Mouse (Mus musculus) heart, postnatal 14 days (tissue): ENCODE measurements at regions not wholly inside any gene's neighbourhood (a gene's known extent, or its start where the extent isn't known, plus 50 kb on each side); places are given as distances from the start of the nearest gene placed in this dataset.

Experiments
- DNase-seq, 2 experiments: peaks; one replicate each; pipeline ENCODE4 v3.0.0; 2021 to 2022
- intact Hi-C: fragments of 180-260 bp; cut with DNase I; formaldehyde crosslinking; loops from one replicate; pipeline ENCODE4 v1.15.1; 2025
- microRNA-seq, 2 experiments: library from miRNA; unstranded; fragments of <30 nt; microRNA quantifications; one replicate each; pipeline ENCODE4 v1.2.0; 2021 to 2022

DNA sequence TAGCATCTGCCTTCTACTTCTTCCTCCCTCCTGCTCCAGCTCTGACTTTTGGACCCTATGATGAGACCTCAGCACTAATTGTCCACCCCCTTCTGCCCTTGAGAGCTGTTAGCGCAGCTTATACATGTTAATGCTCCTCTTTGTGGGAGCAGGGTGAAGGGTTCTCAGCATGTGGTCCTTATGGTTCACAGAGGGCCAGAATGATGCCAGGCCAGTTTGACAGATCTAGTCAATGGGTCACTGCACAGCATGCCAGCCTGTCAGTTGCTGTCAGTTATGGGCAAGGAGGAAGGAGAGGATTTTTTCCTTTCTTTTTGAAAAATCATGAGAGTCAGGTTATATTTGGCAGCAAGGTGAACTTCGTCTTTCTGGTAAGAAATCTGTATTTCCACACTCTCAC is 68.4 kb downstream of the 4931417E11Rik start:
- no peak for DNase-seq
- intact Hi-C loops: no loop called here

DNA sequence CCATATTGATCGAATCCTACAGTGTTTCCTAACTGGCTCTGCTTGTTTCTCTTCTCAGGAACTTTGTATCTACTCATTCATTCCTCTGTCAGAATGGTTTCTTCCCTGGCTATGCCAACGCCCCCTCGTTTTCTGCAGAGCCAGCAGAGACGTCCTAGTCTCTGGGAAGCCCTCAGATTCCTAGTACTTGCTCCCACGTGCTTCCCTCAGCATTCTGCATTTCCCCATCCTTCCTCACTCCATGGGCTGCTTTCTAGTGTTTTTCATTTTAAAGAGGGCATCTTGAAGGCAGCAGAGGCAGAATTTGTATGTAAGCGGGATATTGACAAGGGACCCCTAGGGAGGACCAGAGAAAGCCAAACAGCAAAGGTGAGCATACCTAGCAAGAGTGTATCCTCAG is 80.2 kb downstream of the 4931417E11Rik start:
- intact Hi-C loops: no loop called here
- DNase-seq: no peak

- DNase-seq: peak in 1 of 2 experiments; percentile 4
- intact Hi-C loops: no loop called here
Observed at GRCm38 (mm10) chr6:73386261-73386660, 83.2 kb downstream of the 4931417E11Rik start.

DNA sequence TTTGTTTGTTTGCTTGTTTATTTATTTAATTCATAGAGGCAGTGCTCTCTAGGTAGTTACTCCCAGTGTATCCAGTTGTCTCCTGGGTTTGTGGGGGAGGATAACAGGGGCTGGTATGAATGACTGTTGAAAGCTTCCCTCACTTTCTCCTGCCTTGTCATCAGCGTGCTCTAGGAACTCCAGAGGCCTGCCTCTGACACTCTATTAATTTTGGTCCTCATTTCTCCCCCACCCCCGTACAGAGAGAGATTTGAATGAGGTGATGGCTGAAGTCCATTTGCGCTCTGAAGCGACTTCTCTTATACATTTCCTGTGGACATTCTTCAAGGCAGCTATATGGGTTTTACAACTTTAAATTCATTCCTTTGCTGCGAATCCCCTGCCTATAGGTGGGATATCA is 89.6 kb downstream of the 4931417E11Rik start:
- intact Hi-C loops: no loop called here
- no peak for DNase-seq

DNA sequence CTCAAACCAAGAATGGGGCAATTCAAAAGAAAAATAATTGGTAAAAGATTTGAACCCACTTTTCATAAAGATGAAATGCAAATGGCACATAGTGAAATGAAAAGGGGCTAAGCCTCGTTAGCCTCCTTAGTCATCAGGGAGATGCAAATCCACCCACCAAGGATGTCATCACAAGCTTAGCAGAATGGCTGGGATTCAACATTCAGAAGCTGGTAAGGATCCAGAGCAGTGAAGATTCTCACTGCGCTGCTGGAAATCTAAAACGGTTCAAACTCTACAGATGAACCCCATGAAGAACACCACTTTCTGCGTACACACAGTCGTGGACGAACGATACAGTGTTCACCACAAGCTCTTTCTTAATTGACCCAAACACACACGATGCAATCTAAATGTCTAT is 91.6 kb downstream of the 4931417E11Rik start:
- DNase-seq: no peak

GRCm38 (mm10) chr6:73376291-73376690 is 93.2 kb downstream of the 4931417E11Rik start:
- intact Hi-C loops: no loop called here
- no peak for DNase-seq

More for the DNA sequence above, 91.6 kb downstream of the 4931417E11Rik start:
- intact Hi-C loops: no loop called here

DNA sequence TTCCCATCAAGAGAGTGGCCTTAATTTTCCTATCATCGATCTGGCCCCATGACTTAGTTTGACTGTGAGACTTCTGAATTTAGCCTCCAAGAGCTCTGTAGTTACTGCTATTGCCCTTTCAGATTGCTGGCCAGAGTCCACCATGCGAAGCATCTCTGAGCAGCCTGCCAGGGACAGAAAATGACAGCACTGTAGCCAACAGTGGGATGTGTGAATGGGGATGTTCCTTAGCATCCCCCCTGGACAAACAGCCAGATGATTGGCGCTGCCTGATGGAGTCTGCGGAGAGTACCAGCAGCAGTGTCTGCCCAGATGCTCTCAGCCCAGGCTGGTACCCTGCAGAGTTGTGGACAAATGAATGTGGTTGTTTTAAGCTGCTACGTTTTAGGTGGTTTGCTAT is 96.6 kb downstream of the 4931417E11Rik start:
- DNase-seq: no peak
- intact Hi-C loops: no loop called here

GRCm38 (mm10) chr6:73371866-73372265 is 97.6 kb downstream of the 4931417E11Rik start:
- intact Hi-C loops: no loop called here

DNA sequence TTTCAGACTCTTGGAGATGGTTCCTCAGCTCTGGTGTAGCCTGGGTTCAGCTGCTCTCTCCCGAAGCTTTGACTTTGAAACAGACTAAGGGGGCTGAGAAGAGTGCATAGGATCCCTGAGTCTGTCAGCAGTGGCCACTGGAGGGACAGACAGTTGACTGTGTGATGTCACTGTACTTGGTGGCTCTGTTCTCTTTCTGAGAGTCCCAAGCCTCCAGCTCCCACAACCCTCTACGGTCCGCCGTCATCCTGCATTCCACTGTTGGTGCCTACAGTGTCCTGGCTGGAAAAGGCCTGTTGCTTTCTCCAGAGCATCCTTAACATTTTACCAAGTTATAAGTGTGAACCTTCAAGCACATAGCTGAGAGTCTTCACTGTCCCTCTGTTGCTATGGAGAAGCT is 98.6 kb downstream of the 4931417E11Rik start:
- intact Hi-C loops: no loop called here

More at GRCm38 (mm10) chr6:73371866-73372265, 97.6 kb downstream of the 4931417E11Rik start:
- DNase-seq: no peak

DNA sequence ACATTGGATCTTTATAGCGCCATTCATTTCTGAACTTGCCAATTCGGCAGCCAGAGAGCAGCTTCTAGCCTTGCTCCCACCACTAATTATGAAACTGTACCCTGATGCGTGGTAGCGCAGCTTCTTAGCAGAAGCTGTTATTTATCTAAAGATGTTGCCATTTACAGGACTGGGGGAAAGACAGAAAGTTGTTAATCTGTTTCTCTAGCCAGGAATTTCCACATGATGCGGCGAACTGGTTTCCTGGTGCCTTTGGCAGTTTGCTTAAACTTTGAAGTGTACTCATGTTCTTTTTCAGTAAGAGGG is 100.7 kb downstream of the 4931417E11Rik start:
- intact Hi-C loops: no loop called here
- no peak for DNase-seq

More for the DNA sequence above, 98.6 kb downstream of the 4931417E11Rik start:
- DNase-seq: no peak

GRCm38 (mm10) chr6:73368047-73368835 is 101.2 kb downstream of the 4931417E11Rik start:
- intact Hi-C loops: no loop called here
- no peak for DNase-seq

- intact Hi-C loops: no loop called here
- DNase-seq: peak; percentile 51 to 77
Observed at GRCm38 (mm10) chr6:73367616-73368015, 101.9 kb downstream of the 4931417E11Rik start.

- DNase-seq: no peak
- intact Hi-C loops: no loop called here
Observed at GRCm38 (mm10) chr6:73366626-73367025, 102.8 kb downstream of the 4931417E11Rik start.

DNA sequence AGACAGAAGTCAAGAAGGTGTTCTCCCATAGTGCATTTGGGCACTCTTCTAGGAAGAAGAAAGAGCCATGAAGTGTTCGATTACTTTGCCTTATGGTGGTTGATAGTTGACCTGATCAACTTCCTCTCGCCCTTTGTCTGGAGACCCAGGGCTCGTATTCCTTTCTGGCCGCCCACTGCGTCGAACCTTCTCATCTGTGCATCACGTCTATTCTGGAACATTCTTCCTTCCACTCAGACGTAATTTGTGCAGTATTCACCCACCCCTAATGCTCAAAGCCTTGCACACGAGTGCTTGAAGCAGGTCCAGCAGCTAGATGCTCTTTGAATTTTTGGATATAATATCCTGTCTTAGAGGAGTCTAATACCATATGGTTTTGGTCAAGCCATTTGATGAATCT is 104.2 kb downstream of the 4931417E11Rik start:
- intact Hi-C loops: no loop called here
- no peak for DNase-seq

GRCm38 (mm10) chr6:73334995-73335394 is 86.8 kb downstream of the Suclg1 start:
- intact Hi-C loops: no loop called here
- DNase-seq: no peak

- DNase-seq: no peak
- intact Hi-C loops: no loop called here
Observed at GRCm38 (mm10) chr6:73329666-73330065, 81.5 kb downstream of the Suclg1 start.

Small RNA genes lying in the stretch of these regions (microRNA-seq; reads per million reads assigned to microRNA genes)
- 0 reads per million in 2 experiments for gene Gm24370
